Mouse (Mus musculus) adrenal gland, adult 18-20 months (tissue): ENCODE measurements around the gene Nhlrc4. TPM values are rescaled to one million over a fixed set of nuclear protein-coding genes. Genes with fewer than 3 reads are reported as not detected.

Experiments
- DNase-seq, 2 experiments: peaks; one replicate each; pipeline ENCODE4 v3.0.0; 2021 to 2022; ENCODE audit warnings: low spot score in 2 of 2
- total RNA-seq, 2 experiments: library from RNA; stranded (reverse); gene quantifications; 1 replicate in 1 of 2; 2 replicates in 1 of 2; pipeline ENCODE4 v1.2.3; 2021

Gene Nhlrc4
- total RNA-seq, 2 experiments from 2014 or later = not detected

DNA sequence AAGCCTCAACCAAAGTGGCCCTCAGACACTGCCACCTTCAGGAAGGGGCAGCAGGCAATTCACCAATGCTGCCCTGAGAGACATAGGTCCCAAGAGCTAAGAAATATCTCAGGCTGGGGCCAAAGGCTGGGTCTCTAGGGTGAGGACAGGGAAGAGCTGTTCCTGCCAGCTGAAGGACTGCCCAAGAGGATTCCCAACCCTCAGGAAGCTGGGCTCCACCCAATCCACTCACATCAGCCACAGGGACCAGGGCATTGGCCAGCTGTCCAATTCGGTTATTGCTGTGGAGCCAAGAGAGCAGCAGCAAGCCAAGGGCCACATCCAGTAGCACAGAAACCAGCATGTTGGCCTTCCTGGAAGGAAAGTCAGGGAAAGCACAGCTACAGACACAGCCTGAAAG, 10.2 kb downstream of the Nhlrc4 start:
- no peak for DNase-seq

DNA sequence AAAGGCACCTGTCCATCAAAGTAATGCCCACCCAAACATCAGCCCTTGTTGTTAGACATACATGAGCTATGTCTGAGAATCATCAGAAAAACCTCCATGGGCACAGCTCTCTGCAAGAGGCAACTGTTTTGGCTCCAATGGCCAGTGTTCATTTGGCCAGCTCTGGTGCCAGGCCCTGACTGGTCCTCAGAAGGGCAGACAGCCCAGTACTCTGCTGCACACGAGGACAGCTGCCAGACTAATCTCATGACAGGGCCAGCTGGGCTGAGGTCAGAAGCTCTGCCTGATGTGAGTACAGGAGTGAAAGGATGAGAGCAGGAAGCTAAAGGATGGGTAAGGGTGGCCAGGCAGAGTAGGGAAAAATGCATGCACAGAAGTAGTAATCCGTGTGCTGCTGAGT, 19.4 kb downstream of the Nhlrc4 start:
- no peak for DNase-seq

DNA sequence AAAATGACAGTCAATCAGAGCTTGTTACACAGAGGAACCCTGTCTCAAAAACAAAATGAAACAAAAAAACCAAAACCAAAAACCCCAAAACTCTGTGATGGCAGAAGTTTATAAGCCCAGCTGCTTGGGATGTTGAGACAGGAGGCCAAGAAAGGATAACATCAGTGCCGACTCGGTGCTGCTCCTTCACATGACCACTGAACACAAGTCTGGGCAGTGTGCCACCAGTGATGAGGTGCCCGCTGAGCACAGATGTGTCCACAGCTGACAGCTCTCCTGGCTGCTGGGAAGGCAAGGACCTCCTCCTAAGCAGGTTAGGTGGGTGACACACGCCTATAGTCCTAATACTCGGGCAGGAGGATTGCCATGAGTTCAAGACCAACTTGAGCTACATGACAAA, 22.6 kb downstream of the Nhlrc4 start:
- DNase-seq = no peak

DNA sequence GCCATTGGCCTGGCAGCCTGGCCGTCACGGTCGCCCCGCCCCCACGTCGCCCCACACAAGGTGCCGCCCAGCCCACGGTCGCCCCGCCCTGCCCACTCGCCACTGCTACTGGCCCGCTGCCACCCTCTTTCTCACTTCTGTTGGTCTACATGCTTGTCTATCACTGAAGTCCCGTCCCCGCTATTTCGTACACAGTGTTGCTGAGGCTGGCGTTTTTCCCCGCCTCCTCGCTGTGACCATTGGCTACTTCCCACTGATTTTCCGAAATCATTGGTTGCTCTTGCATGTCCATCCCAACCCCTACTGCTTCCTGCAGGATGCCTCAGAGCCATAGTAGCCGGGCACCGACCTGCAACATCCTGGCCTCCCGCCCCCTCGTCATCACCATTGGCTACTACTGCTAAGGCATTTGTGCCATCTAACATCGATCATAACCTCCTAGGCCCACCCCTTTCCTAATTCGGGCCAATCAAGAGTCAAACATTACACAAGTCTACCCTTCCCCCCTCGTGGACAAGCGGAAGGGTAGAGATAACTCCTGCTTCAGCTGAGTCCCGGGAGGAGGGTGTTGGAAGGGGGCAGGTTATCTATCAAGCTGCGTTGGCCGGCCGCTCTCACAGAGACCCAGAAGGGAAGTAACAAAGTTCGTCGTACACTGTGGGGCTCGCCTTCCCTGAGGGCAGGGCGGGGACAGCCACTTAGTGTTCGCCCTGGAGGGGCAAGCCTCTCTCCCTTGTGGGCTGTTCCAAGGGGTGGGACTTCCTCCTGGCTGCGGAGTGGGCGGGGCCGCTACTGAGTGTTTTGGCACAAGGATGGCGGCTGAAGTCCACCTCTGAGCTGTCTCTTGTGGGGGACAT, 24.7 kb downstream of the Nhlrc4 start:
- peak; percentile 100 for DNase-seq

DNA sequence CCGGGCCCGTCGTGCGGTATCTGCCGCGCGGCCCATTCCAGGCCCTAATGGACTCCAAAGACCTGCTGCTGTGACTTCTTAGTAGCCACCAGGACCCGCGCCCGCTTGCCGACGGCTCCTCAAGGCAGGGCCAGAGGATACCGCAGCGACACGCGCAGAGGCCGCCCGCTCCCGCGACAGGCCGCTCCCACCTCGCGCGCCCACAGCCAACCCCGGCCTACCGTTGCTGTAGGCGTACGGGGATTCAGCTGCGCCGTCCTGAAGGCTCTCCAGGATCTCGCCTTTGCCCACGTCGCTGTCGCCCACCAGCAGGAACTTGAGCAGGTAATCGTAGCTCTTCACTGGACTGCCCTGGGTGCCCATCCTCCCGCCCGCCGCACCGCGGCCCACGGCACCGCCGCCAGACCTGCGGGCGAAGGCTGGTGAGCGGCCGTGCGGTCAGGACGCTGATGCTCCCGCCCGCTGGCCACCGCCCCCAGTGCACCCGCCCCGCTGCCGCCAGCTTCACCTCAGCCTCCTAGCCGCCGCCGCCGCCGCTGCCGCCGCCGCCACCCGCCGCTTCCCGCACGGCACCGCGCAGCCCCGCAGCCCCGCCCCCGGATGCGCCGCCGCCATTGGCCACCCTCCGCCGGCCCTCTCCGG, 25.5 kb downstream of the Nhlrc4 start, which contains the start of gene Rab40c:
Gene Rab40c, minus strand, starts transcription at position 584 of the 642 bp plus-strand sequence.
- peak; percentile 51 to 56 for DNase-seq

DNA sequence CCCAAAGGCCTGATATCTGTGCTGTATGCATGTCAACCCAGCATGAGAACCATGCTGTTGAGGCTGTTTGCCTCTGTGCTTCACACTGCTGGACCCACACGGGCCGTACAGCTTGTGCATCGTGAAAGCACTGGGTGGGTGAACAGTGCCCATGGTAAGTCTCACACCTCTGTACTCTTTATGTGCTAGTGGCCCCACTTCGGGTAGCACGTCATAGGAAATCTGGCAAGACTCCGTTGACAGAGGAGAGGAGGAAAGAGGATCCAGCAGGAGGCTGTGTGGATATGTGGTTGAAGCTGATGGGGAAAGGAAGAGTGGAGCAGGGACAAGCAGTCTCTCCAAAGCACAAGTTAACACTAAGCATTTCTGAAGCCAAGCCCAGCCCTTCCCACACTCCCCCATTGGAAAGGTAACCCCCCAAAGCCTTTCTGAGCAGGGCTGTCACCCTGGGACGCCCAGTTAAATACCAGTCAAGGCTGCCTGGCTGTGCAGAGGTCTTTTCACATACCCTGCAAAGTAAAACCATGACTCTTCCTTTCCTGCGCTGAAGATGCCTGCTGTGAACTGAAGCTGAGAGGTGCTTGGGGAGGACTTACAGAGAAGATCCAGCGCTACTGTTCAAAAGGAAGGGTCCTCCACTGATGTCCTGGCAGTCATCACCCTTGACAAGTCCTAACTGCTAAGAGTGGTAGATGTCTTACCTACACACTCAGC, 26.6 kb downstream of the Nhlrc4 start:
- DNase-seq = no peak

DNA sequence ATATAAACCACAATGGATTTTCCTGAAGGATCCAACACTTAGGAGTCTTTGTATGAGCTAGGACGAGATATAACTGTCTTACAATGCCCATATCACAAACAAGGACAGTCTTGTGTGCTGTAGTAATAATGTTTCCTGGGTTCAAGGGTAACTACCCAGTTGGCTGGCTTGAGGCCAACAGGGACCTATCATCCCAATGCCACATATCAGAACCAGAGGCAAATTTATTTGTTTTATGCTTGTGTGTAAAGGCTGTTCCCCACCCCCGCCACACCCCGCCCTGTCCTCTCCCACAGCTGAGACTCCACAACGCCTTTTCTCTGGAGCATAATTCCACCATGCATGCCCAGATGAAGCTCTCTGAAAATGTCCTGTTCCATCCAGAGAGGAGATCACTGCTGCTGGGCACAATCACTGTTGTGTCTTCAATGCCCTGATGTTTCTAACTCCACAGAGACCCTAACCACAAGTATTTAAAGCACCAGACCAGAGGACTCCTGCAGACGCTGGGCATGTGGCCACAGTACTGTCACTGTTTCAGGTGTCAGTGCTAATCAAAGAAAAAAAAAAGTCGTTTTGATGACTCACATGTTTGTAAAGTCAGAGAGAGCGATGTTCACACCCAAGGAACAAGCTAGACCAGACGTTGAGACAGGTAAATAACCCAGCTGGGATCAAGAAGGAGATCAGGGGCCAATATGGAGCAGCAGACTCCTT, 27.7 kb downstream of the Nhlrc4 start:
- DNase-seq = peak in 1 of 2 experiments; percentile 65

DNA sequence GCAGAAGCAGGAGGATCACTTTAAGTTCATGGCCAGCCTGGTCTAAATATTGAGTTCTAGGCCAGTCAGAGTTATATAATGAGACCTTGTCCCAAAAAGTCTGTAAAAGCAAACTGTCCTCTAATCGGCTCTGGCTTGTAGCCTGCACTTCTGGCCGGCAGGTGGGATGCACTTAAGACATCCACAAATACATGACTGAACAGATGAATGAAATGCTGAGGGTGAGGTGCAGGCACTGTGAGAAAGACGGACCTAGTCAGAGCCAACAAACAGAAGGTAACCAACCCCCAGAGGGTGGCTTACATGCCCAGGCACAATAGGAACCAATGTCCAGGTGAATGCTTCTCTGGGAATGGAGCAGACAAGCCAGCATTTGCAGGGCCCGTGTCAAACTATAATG, 30.5 kb downstream of the Nhlrc4 start:
- DNase-seq = no peak

DNA sequence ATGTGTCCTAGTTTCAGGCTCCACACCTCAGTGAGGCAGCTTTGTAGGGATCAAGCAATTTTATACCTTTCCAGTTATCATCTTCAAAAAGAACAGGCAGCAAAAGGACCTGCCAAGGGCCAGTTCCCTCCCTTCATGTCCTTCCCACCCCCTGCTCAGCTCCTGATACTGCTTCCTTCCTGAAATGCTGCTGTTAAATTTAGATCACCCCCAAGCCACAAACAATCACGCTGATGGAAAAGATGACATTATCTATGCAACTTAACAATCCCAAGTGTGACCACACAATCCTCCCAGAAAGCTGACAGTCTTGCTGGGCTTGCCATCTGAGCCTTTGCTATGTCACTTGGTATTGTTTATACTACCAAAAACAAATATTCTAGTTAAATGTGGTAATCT, 30.9 kb downstream of the Nhlrc4 start:
- DNase-seq = no peak

DNA sequence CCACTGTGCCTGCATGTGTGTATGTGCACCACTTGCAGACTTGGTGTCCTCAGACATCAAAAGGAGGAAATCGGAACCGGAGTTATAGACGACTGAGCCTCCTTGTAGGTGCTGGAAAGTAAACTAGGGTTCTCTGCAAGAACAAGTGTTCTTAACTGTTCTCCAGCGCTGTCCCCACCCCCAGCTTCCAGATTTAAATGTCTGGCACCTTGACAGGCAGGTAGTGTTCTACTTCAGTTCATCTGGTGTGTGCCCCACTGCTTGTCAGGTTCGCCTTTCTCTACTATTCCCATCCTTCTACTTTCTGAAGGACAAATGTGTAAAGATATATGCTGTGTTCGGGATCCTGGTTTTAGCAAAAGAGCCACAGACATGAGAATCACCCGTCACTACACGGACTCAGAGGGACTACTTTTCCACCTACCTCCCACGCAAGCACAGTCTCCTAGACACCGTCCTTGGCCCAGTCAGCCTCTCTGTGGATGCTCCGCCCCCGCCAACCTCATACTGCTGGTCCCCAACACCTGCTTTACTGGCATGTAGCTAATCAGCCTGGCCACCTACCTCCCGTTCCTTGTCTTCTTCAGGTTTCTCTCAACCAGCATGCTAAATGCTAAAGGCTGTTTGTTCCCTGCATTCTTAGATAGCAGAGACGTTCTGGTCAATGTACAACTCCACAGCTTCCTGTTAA, 31.4 kb downstream of the Nhlrc4 start:
- peak; percentile 46 to 52 for DNase-seq

DNA sequence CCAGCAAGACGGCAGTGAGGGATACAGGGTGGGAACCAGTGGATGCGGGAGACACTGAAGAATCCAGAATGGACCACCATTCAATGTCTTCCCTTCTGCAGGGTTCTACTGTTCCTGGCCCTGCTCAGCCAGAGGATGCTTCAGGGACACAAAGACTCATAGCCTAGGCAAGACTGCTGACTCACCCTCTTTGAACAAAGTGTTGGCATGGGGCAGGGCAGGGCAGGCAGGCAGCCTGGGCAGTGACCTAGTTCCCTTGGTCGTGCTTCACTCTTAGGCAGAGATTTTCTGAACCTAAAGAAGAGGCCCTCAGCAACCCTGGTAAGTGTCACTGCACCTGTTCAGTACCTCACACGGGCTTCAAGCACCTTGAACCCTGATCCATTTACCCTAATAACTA, 32.9 kb downstream of the Nhlrc4 start:
- DNase-seq = peak in 1 of 2 experiments; percentile 42

DNA sequence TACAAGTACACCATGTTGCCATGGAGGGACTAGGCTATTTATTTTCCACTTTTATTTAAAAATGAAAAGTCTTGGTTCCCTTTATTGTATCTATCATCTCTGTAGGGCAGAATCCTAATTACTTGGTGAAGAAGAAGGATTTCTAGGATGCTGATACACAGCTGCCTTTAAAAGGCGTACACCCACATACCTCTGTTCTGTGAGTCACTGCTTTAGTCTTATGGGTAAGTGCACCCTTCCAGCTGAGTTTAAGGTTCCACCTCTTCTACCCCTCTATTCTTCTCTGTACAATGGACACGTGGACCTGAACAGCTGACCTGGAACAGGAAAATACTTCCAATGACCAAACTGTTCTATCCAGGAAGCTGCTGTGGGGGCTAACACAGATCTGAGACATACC, 37.1 kb downstream of the Nhlrc4 start:
- no peak for DNase-seq

DNA sequence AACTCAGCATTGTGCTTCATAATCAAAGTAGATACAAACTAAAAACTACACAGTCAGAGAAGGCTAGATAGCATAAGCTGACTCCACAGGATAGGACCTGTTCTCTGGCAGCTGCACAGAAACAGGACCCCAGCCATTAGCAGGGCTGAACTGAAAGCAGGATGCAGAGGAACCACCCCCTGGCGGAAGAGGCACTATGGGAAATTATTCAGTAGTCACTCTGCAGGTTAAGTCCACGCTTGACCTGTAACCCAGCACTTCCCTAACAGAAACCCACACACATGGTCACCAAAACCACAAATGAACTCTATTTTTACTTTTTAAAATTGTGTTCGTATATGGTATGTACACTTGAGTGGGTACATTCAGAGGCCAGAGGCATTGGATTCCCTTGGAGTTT, 41.7 kb downstream of the Nhlrc4 start:
- DNase-seq = no peak

DNA sequence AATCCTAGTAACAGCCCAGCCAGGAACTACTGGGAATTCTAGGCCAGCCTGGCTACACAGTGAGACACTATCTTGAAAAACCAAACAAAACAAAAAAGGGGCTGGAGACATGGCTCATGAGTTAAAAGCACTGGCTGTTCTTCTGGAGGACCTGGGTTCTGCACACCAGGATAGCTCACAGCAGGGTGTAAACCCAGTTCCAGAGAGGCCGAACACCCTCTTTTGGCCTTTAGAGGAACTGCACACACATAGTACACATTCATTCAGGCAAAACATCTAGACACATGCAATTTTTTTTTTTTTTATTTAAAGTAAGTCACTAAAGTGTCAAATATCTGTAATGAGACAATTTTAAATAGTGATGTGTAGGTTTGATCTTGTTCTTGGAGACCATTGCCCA, 44.6 kb downstream of the Nhlrc4 start:
- DNase-seq = no peak

DNA sequence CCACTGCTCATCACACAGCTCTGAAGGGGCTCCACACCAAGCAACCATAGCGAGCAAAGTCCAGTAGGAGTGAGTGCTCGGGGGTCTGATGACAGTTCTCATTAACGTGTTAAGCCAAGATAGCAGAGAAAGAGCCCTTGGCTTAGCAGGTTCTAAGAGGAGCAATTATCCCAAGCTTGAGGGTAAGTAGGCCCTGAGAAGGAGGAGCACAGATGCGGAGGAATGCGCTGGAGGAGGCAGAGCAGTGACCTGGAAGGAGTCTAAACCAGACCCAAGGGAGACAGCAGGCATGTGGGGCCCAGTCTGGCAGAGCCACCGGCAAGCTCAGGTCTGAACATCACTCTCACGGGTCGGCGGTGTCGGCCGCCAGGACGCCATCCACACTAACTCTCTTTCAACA, 48.9 kb downstream of the Nhlrc4 start:
- DNase-seq = no peak

DNA sequence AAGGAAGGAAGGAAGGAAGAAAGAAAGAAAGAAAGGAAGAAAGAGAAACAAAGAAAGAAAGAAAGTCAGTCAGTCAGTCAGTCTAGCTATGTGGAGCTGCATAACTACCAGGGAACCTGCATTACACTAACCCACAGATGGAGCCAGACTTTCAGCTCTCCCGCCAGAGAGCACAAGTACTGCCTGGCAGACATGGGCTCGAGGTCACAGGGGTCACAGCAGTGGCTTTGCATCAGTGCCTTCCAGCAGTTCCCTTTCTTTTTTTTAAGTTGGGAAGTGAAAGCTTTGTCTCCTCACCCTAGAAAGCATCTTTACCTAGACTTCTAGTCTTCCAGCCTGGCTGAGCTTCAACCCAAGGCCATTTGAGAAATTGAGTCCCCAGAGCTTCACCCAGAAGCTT, 49.3 kb downstream of the Nhlrc4 start:
- no peak for DNase-seq

DNA sequence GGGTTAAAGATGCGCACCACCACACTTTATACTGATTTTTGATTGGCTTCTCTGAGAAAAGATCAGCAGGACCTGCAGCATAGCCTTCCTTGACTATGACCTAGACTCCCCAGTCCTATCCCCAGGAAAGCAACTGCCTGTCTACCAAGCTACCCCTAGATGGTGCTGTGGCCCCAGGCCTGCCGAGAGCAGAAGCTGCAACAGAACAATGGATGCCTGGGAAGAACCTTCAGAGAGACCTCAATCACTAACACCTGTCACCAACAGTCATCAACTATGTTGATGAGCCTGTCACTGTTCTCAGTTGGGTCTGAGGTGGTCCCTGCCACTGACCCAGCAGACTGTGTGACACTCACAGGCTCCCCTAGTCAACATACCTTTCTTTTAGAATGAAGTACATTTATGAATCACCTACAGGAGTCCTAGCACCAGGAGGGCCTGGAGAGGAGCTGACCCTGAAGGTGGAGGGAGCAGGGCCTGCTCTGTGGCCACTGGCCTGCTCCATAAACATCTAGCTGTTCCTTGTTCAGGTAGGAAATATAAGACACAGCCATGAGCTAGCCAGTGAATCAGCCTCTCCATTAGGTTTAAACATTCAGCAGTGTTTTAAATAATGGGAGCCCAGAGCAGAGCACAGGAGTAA, 50.7 kb downstream of the Nhlrc4 start:
- peak; percentile 65 to 70 for DNase-seq
